Mouse (Mus musculus): ENCODE results near the gene Prg2. TPM values are rescaled to one million over a fixed set of nuclear protein-coding genes. Genes with fewer than 3 reads are reported as not detected.

Prg2 gene
- total and polyA plus RNA-seq, 3 experiments, result 0.17 to 0.42 TPM; not detected in 1

GRCm38 (mm10) chr2:85022043-85022442, 41.8 kb downstream of the Prg2 start (continued):
- TF ChIP-seq JUND (IDR thresholded peaks at IDR 0.05; ENCODE audit: low read depth, low read length) (no peak), SMC3 (IDR thresholded peaks at IDR 0.05; ENCODE audit: low read depth, low read length) (peak; percentile 46), NELFE (IDR thresholded peaks at IDR 0.05; ENCODE audit: low read depth, low read length) (no peak), MAZ (IDR thresholded peaks at IDR 0.05; ENCODE audit: low read depth, low read length) (no peak), RAD21 (IDR thresholded peaks at IDR 0.05; ENCODE audit: low read depth, low read length) (peak; percentile 30), ZMIZ1 (IDR thresholded peaks at IDR 0.05; ENCODE audit: low read depth, low read length) (no peak), TBP (IDR thresholded peaks at IDR 0.05; ENCODE audit: low read depth, low read length) (no peak)

- H3K4me3 ChIP-seq (ENCODE audit: control insufficient read depth in 1 of 2, insufficient read depth in 1 of 2, low read depth in 2 of 2, low read length in 2 of 2), result no peak overlapping the region
- TF ChIP-seq MAX (IDR thresholded peaks at IDR 0.05; ENCODE audit: low read length) (no peak), RAD21 (IDR thresholded peaks at IDR 0.05; ENCODE audit: low read depth, low read length) (peak; percentile 11), KAT2A (conservative IDR thresholded peaks at IDR 0.05; ENCODE audit: low read depth, low read length) (no peak)
- no peaks in the 10 kb centered on the region for H3K27me3 ChIP-seq (ENCODE audit: control insufficient read depth in 1 of 2, insufficient read depth in 2 of 2, low read length in 2 of 2)
- peaks cover 3 to 15% of the 10 kb centered on the region in 2 experiments for H3K4me1 ChIP-seq (ENCODE audit: control insufficient read depth in 1 of 2, insufficient read depth in 2 of 2, low read length in 2 of 2)
- H3K9me3 ChIP-seq (replicated peaks; ENCODE audit: insufficient read depth, low read length), result no peaks in the 10 kb centered on the region
- DNase-seq (ENCODE audit: low read depth, low spot score), result no peak
- no peak overlapping the region for H3K9ac ChIP-seq (ENCODE audit: control insufficient read depth, low read depth, low read length, poor library complexity, severe bottlenecking)
- H3K79me2 ChIP-seq (ENCODE audit: control insufficient read depth, insufficient read depth, low read length, poor library complexity), result no peaks in the 10 kb centered on the region
- H3K27ac ChIP-seq (ENCODE audit: control insufficient read depth, low read depth, low read length), result no peak overlapping the region
- peaks cover 0 to 8% of the 10 kb centered on the region in 2 experiments; a peak in 2 of 4 replicates for H3K36me3 ChIP-seq (ENCODE audit: control insufficient read depth in 1 of 2, insufficient read depth in 2 of 2, low read length in 2 of 2)
Measured at GRCm38 (mm10) chr2:85026178-85026577, 45.9 kb downstream of the Prg2 start.

- TF ChIP-seq ETS1 (IDR thresholded peaks at IDR 0.05; ENCODE audit: low read depth, low read length) (no peak), TBP (IDR thresholded peaks at IDR 0.05; ENCODE audit: low read depth, low read length) (0 out of 2 replicates have a peak, but pooled peaks have one; percentile 30), RAD21 (IDR thresholded peaks at IDR 0.05; ENCODE audit: low read depth, low read length) (no peak)
- Histone ChIP-seq H3K4me3 (ENCODE audit: control insufficient read depth in 1 of 2, insufficient read depth in 1 of 2, low read depth in 2 of 2, low read length in 2 of 2) (no peak overlapping the region), H3K9ac (ENCODE audit: control insufficient read depth, low read depth, low read length, poor library complexity, severe bottlenecking) (peak overlapping the region; percentile 17; the same call in 1 of the 2 replicates), H3K27ac (ENCODE audit: control insufficient read depth, low read depth, low read length) (peak overlapping the region; percentile 47), H3K4me1 (ENCODE audit: control insufficient read depth in 1 of 2, insufficient read depth in 2 of 2, low read length in 2 of 2) (peaks cover 3 to 15% of the 10 kb centered on the region in 2 experiments), H3K79me2 (ENCODE audit: control insufficient read depth, insufficient read depth, low read length, poor library complexity) (no peaks in the 10 kb centered on the region), H3K36me3 (ENCODE audit: control insufficient read depth in 1 of 2, insufficient read depth in 2 of 2, low read length in 2 of 2) (peaks cover 0 to 8% of the 10 kb centered on the region in 2 experiments; a peak in 2 of 4 replicates), H3K9me3 (replicated peaks; ENCODE audit: insufficient read depth, low read length) (no peaks in the 10 kb centered on the region), H3K27me3 (ENCODE audit: control insufficient read depth in 1 of 2, insufficient read depth in 2 of 2, low read length in 2 of 2) (0 out of 4 replicates have a peak, but pooled peaks cover 0 to 1% of the 10 kb centered on the region in 2 experiments)
- peak; percentile 79 for DNase-seq (ENCODE audit: low read depth, low spot score)
Measured at GRCm38 (mm10) chr2:85027281-85027680, 47.0 kb downstream of the Prg2 start.

- Histone ChIP-seq H3K9ac (ENCODE audit: control insufficient read depth, low read depth, low read length, poor library complexity, severe bottlenecking) (no peak overlapping the region), H3K79me2 (ENCODE audit: control insufficient read depth, insufficient read depth, low read length, poor library complexity) (no peaks in the 10 kb centered on the region), H3K27me3 (ENCODE audit: control insufficient read depth in 1 of 2, insufficient read depth in 2 of 2, low read length in 2 of 2) (peaks cover 0 to 1% of the 10 kb centered on the region in 2 experiments; a peak in 1 of 4 replicates), H3K36me3 (ENCODE audit: control insufficient read depth in 1 of 2, insufficient read depth in 2 of 2, low read length in 2 of 2) (peaks cover 0 to 8% of the 10 kb centered on the region in 2 experiments; a peak in 2 of 4 replicates), H3K27ac (ENCODE audit: control insufficient read depth, low read depth, low read length) (no peak overlapping the region), H3K9me3 (replicated peaks; ENCODE audit: insufficient read depth, low read length) (no peaks in the 10 kb centered on the region), H3K4me1 (ENCODE audit: control insufficient read depth in 1 of 2, insufficient read depth in 2 of 2, low read length in 2 of 2) (peaks cover 3 to 15% of the 10 kb centered on the region in 2 experiments), H3K4me3 (ENCODE audit: control insufficient read depth in 1 of 2, insufficient read depth in 1 of 2, low read depth in 2 of 2, low read length in 2 of 2) (no peak overlapping the region)
- no peak for DNase-seq (ENCODE audit: low read depth, low spot score)
- TF ChIP-seq GABPA (IDR thresholded peaks at IDR 0.05; ENCODE audit: low read depth, low read length), result no peak
- no peak for TF ChIP-seq MAX (IDR thresholded peaks at IDR 0.05; ENCODE audit: low read length)
- no peak for TF ChIP-seq RAD21 (IDR thresholded peaks at IDR 0.05; ENCODE audit: low read depth, low read length)
- TF ChIP-seq BHLHE40 (IDR thresholded peaks at IDR 0.05; ENCODE audit: borderline replicate concordance, low read depth, low read length), result no peak
- TF ChIP-seq NELFE (IDR thresholded peaks at IDR 0.05; ENCODE audit: low read depth, low read length), result no peak
Measured at GRCm38 (mm10) chr2:85029897-85030296, 49.6 kb downstream of the Prg2 start.

Measured in MEL (cell line).